Mouse (Mus musculus) limb, embryonic 12.5 days (tissue): ENCODE measurements around the gene Pacs1. TPM values are rescaled to one million over a fixed set of nuclear protein-coding genes. Genes with fewer than 3 reads are reported as not detected.
"Not testable (repeated sequence)": the region's sequence is repeated elsewhere in the genome, so short reads cannot be mapped to it uniquely, and the experiment has no call there.

Experiments
- ATAC-seq: fragments of 200-750 bp; cut with Nextera tagmentation; 2 replicates; pipeline ENCODE4 v1.8.0; 2017; ENCODE audit warnings: low read depth, moderate TSS enrichment; ENCODE audit not compliant: insufficient number of reproducible peaks, insufficient read depth, low FRiP score, low TSS enrichment
- H3K27ac ChIP-seq: fragments of 300-500 bp; sonication (generic); 2 replicates; pipeline ENCODE4 v1.5.1; 2016; ENCODE audit warnings: mild to moderate bottlenecking, moderate library complexity
- H3K27me3 ChIP-seq: fragments of 300-500 bp; sonication (generic); 2 replicates; pipeline ENCODE4 v1.6.1; 2016; ENCODE audit warnings: mild to moderate bottlenecking, moderate library complexity
- H3K36me3 ChIP-seq: fragments of 300-500 bp; sonication (generic); 2 replicates; pipeline ENCODE4 v1.6.1; 2016; ENCODE audit warnings: mild to moderate bottlenecking, moderate library complexity
- H3K4me1 ChIP-seq: fragments of 300-500 bp; sonication (generic); replicated peaks from 2 replicates; pipeline ENCODE4 v1.6.1; 2016
- H3K4me2 ChIP-seq: fragments of 300-500 bp; sonication (generic); 2 replicates; pipeline ENCODE4 v1.6.1; 2016; ENCODE audit warnings: mild to moderate bottlenecking, moderate library complexity
- H3K4me3 ChIP-seq: fragments of 300-500 bp; sonication (generic); replicated peaks from 2 replicates; pipeline ENCODE4 v1.5.1; 2016; ENCODE audit warnings: mild to moderate bottlenecking
- H3K9ac ChIP-seq: fragments of 300-500 bp; sonication (generic); replicated peaks from 2 replicates; pipeline ENCODE4 v1.6.1; 2016; ENCODE audit warnings: mild to moderate bottlenecking, moderate library complexity
- H3K9me3 ChIP-seq: fragments of 300-500 bp; sonication (generic); 2 replicates; pipeline ENCODE4 v1.6.1; 2016; ENCODE audit warnings: mild to moderate bottlenecking, moderate library complexity
- WGBS: fragments of 180-500 bp; shearing (Covaris S2); methylation state at CpG from one replicate; pipeline ENCODE4 v1.1.7; 2016; 5-methylcytosine and 5-hydroxymethylcytosine counted together
- polyA plus RNA-seq: library from polyadenylated mRNA; unstranded; fragments of >200 nt; fragmentation: Nextera tagmentation; extraction: Ambion mirVana; gene quantifications from 2 replicates; pipeline ENCODE4 v1.2.1, GENCODE M21; 2016

Pacs1 gene
- polyA plus RNA-seq, 1 experiment from 2014 or later, result 25.9 TPM

GRCm38 (mm10) chr19:5267015-5267414, 5.9 kb downstream of the Pacs1 start:
- ATAC-seq, result no peak
- H3K4me3 ChIP-seq, result no peak overlapping the region
- no peak overlapping the region for H3K27ac ChIP-seq
- no peaks in the 10 kb centered on the region for H3K9me3 ChIP-seq
- WGBS, result 98% methylated on average over 5 of the region's 5 CpGs
- peaks cover 17% of the 10 kb centered on the region for H3K4me1 ChIP-seq
- no peak overlapping the region for H3K9ac ChIP-seq
- H3K27me3 ChIP-seq, result no peaks in the 10 kb centered on the region
- no peaks in the 10 kb centered on the region; the same call in 1 of the 2 replicates for H3K36me3 ChIP-seq
- no peak overlapping the region for H3K4me2 ChIP-seq

GRCm38 (mm10) chr19:5257140-5257539, 15.8 kb downstream of the Pacs1 start:
- no peaks in the 10 kb centered on the region for H3K27me3 ChIP-seq
- no peak overlapping the region for H3K27ac ChIP-seq
- H3K4me3 ChIP-seq, result no peak overlapping the region
- no peak overlapping the region for H3K4me2 ChIP-seq
- H3K9me3 ChIP-seq, result no peaks in the 10 kb centered on the region
- no peak for ATAC-seq
- no peaks in the 10 kb centered on the region for H3K4me1 ChIP-seq
- H3K36me3 ChIP-seq, result peaks cover 7% of the 10 kb centered on the region; the same call in 1 of the 2 replicates
- no peak overlapping the region for H3K9ac ChIP-seq
- WGBS, result 47% methylated on average over 3 of the region's 3 CpGs

DNA sequence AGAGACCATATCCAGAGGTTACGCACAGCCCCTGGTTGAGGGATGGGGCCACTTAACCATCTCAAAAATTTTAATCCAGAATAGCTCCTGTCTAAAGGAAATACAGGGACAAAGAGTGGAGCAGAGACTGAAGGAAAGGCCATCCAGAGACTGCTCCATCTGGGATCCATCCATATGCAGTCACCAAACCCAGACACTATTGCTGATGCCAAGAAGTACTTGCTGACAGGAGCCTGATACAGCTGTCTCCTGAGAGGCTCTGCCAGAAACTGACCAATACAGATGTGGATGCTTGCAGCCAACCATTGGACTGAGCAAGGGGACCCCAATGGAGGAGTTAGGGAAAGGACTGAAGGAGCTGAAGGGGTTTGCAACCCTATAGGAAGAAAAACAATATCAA, 35.9 kb downstream of the Pacs1 start:
- H3K27me3 ChIP-seq, H3K27ac ChIP-seq, H3K4me3 ChIP-seq, H3K9ac ChIP-seq, H3K9me3 ChIP-seq, H3K4me1 ChIP-seq, H3K36me3 ChIP-seq, H3K4me2 ChIP-seq, ATAC-seq: not testable (repeated sequence)
- 100% methylated on average over 1 of the region's 1 CpGs for WGBS

DNA sequence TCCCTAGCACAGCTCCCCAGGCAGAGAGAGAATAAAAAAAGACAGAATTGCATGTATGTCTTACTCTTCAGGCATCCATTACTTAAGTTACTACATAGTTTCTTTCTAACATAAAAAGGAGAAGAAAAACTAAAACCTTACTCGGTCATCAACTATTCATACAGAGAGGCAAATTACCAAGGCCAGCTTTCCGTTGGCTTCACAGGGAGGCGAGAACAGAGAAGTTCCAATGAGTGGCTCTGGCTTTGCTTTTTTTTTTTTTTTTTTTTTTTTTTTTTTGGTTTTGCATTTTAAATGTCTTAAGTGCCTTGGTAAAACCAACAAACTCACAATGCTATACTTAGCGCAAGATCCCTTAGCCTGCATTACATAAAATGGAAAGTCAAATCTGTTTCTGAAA, 40.2 kb downstream of the Pacs1 start:
- Histone ChIP-seq H3K4me2 (no peak overlapping the region), H3K9me3 (no peaks in the 10 kb centered on the region), H3K27ac (no peak overlapping the region), H3K36me3 (0 out of 2 replicates have a peak, but pooled peaks cover 3% of the 10 kb centered on the region), H3K4me1 (no peaks in the 10 kb centered on the region), H3K27me3 (no peaks in the 10 kb centered on the region), H3K4me3 (no peak overlapping the region), H3K9ac (no peak overlapping the region)
- ATAC-seq, result no peak
- WGBS, result 86% methylated on average over 4 of the region's 4 CpGs

DNA sequence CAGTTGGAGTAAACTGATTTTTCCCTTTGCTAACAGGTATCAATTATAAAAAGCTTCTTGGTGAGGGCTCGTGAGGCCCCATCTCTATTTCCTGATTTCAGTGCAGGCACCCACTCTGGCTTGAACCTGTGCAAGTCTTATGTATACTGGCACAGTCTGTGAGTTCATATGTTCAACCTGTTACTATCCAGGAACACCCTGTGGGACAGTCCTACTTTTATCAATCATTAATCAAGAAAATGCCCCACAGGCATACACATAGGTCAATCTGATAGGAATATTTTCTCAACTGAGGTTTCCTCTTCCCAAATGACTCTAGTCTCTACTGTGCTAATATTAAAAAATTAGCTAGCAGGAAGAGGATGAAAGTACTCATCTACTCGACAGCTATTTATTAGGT, 42.8 kb downstream of the Pacs1 start:
- ATAC-seq, result no peak
- H3K27me3 ChIP-seq, result no peaks in the 10 kb centered on the region
- H3K36me3 ChIP-seq, result 0 out of 2 replicates have a peak, but pooled peaks cover 4% of the 10 kb centered on the region
- no peaks in the 10 kb centered on the region for H3K4me1 ChIP-seq
- no peaks in the 10 kb centered on the region for H3K9me3 ChIP-seq
- H3K4me2 ChIP-seq, result no peak overlapping the region
- WGBS, result 82% methylated on average over 2 of the region's 2 CpGs
- H3K27ac ChIP-seq, result no peak overlapping the region
- H3K4me3 ChIP-seq, result no peak overlapping the region
- H3K9ac ChIP-seq, result no peak overlapping the region

GRCm38 (mm10) chr19:5224624-5225023, 48.3 kb downstream of the Pacs1 start:
- ATAC-seq, result no peak
- H3K4me3 ChIP-seq, result no peak overlapping the region
- 56% methylated on average over 2 of the region's 2 CpGs for WGBS

GRCm38 (mm10) chr19:5224077-5224476, 48.8 kb downstream of the Pacs1 start:
- H3K9me3 ChIP-seq, result no peaks in the 10 kb centered on the region
- H3K27me3 ChIP-seq, result no peaks in the 10 kb centered on the region
- H3K4me2 ChIP-seq, result no peak overlapping the region
- H3K27ac ChIP-seq, result no peak overlapping the region
- 85% methylated on average over 4 of the region's 4 CpGs for WGBS
- 0 out of 2 replicates have a peak, but pooled peaks cover 4% of the 10 kb centered on the region for H3K36me3 ChIP-seq
- no peak overlapping the region for H3K4me3 ChIP-seq
- no peak for ATAC-seq
- no peak overlapping the region for H3K9ac ChIP-seq
- H3K4me1 ChIP-seq, result no peaks in the 10 kb centered on the region

More at GRCm38 (mm10) chr19:5224624-5225023, 48.3 kb downstream of the Pacs1 start:
- H3K9me3 ChIP-seq, result no peaks in the 10 kb centered on the region
- H3K4me1 ChIP-seq, result no peaks in the 10 kb centered on the region
- no peak overlapping the region for H3K9ac ChIP-seq
- 0 out of 2 replicates have a peak, but pooled peaks cover 4% of the 10 kb centered on the region for H3K36me3 ChIP-seq
- no peak overlapping the region for H3K27ac ChIP-seq
- H3K27me3 ChIP-seq, result no peaks in the 10 kb centered on the region
- no peak overlapping the region for H3K4me2 ChIP-seq

DNA sequence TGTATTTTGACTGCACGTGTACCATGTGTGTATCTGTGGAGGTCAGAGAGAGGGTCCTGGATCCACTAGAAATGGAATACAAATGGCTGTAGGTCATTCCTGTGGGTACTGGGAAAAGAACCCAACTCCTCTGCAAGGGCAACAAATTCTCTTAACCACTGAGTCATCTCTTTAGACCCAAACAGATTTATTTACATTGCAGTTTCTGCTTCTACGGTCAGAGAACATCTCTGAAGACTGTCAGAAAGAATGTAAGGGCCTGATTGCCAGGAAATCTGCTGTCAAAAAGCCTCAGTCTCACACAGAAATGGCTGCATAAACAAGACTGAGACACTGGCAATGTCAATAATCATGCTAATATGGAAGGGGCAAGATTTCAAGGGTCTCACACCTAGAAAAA, 51.0 kb downstream of the Pacs1 start:
- ATAC-seq, result no peak
- no peak overlapping the region for H3K27ac ChIP-seq
- no peak overlapping the region for H3K4me3 ChIP-seq
- 81% methylated on average over 2 of the region's 2 CpGs for WGBS
- H3K27me3 ChIP-seq, result no peaks in the 10 kb centered on the region
- no peaks in the 10 kb centered on the region for H3K36me3 ChIP-seq
- no peaks in the 10 kb centered on the region for H3K9me3 ChIP-seq
- no peaks in the 10 kb centered on the region for H3K4me1 ChIP-seq
- no peak overlapping the region for H3K9ac ChIP-seq
- H3K4me2 ChIP-seq, result no peak overlapping the region

- H3K4me2 ChIP-seq, H3K36me3 ChIP-seq, H3K9me3 ChIP-seq, H3K9ac ChIP-seq, ATAC-seq, H3K4me1 ChIP-seq, H3K27me3 ChIP-seq, H3K27ac ChIP-seq, H3K4me3 ChIP-seq: not testable (repeated sequence)
- 30% methylated on average over 2 of the region's 2 CpGs for WGBS
Observed at GRCm38 (mm10) chr19:5221219-5221723, 51.6 kb downstream of the Pacs1 start.

- no peak for ATAC-seq
- Histone ChIP-seq H3K4me3 (no peak overlapping the region), H3K27me3 (no peaks in the 10 kb centered on the region), H3K4me1 (no peaks in the 10 kb centered on the region), H3K9me3 (no peaks in the 10 kb centered on the region), H3K27ac (no peak overlapping the region), H3K36me3 (no peaks in the 10 kb centered on the region), H3K4me2 (no peak overlapping the region), H3K9ac (no peak overlapping the region)
- WGBS, result 88% methylated on average over 3 of the region's 3 CpGs
Observed at GRCm38 (mm10) chr19:5220389-5220788, 52.5 kb downstream of the Pacs1 start.

- Histone ChIP-seq H3K9ac (no peak overlapping the region), H3K27ac (no peak overlapping the region), H3K27me3 (no peaks in the 10 kb centered on the region), H3K4me3 (no peak overlapping the region), H3K4me1 (no peaks in the 10 kb centered on the region), H3K4me2 (no peak overlapping the region), H3K36me3 (no peaks in the 10 kb centered on the region), H3K9me3 (no peaks in the 10 kb centered on the region)
- 83% methylated on average over 2 of the region's 2 CpGs for WGBS
- no peak for ATAC-seq
Observed at GRCm38 (mm10) chr19:5201691-5202090, 71.2 kb downstream of the Pacs1 start.

GRCm38 (mm10) chr19:5200617-5201016, 72.3 kb downstream of the Pacs1 start:
- not testable (repeated sequence) for H3K27ac ChIP-seq, H3K27me3 ChIP-seq
- whole genome bisulfite sequencing, result 92% methylated on average over 4 of the region's 4 CpGs

More at GRCm38 (mm10) chr19:5200617-5201016, 72.3 kb downstream of the Pacs1 start:
- H3K4me3 ChIP-seq, H3K9ac ChIP-seq, H3K4me2 ChIP-seq, ATAC-seq, H3K36me3 ChIP-seq, H3K9me3 ChIP-seq, H3K4me1 ChIP-seq: not testable (repeated sequence)
